Mouse (Mus musculus): ENCODE measurements around the gene Ptdss2.

Ptdss2 gene

GRCm38 (mm10) chr7:141122245-141122644 is at the start of gene Ptdss2:
TSS of gene Ptdss2 (plus strand) at chr7:141122382.
- no peak for DNase-seq

DNA sequence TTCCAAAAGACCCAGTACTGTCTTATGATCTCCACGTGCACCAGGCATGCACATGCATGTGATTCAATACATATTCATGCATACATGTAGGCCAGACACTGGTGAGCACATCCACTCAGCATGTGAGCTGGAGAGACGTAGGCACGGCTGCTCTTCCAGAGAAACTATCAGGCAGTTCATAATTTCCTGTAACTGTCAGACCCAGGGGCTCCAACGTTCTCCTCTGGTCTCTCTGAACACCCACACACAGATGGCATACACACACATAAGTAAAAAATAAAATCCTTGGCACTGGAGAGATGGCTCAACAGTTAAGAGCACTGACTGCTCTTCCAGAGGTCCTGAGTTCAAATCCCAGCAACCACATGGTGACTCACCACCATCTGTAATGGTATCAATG is 48.4 kb upstream of the Ptdss2 start:
- peak; percentile 30 for DNase-seq

- DNase-seq, result no peak
Observed at GRCm38 (mm10) chr7:141077841-141078240, 44.3 kb upstream of the Ptdss2 start, which contains the start of gene Pkp3. TSS of gene Pkp3 (plus strand) at chr7:141078218.

GRCm38 (mm10) chr7:141078876-141079275 is 43.3 kb upstream of the Ptdss2 start:
- DNase-seq, result no peak

DNA sequence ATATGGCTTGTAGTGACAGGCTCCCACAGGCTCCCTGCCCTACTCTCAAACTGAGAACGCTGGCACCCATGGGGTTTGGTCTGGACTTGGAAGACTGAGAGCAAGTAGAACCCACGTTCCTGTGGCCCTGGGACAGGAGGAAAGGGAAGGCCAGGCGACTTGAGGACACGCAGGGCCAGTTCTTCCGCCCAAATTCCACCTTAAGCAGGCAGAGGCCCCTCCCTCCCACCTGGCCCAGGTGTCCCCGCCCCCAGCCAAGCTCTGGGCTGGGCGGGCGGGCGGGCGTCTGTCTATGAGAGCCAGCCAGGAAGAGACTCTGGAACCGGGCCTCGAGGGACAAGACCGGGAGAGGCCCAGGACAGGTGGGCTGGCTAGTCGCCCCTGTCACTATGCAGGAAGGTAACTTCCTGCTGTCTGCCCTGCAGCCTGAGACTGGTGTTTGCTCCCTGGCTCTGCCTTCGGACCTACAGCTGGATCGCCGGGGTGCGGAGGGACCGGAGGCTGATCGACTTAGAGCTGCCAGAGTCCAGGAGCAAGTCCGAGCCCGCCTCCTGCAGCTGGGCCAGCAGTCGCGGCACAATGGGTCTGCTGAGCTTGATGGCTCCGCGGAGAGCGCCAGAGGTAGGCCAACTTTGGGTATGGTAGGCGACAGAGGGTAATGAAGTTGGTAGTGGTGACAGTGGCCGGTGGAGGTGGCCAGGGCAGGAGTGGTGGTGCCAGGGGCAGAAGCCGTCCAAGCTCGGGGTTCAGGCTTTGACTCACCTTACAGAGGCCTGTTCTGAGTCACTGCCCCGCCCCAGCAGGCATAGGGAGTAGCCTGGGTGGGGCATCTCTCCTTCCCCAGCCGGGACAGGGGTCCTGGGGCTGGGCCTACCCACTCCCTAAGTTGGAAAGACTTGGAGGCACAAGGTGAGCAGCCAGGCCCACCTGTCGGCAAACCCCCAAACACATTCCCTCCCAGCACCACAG is 42.4 kb upstream of the Ptdss2 start:
- DNase-seq, result no peak

GRCm38 (mm10) chr7:141087894-141088293 is 34.3 kb upstream of the Ptdss2 start:
- no peak for DNase-seq

- no peak for DNase-seq
Observed at GRCm38 (mm10) chr7:141088473-141088872, 33.7 kb upstream of the Ptdss2 start.

DNA sequence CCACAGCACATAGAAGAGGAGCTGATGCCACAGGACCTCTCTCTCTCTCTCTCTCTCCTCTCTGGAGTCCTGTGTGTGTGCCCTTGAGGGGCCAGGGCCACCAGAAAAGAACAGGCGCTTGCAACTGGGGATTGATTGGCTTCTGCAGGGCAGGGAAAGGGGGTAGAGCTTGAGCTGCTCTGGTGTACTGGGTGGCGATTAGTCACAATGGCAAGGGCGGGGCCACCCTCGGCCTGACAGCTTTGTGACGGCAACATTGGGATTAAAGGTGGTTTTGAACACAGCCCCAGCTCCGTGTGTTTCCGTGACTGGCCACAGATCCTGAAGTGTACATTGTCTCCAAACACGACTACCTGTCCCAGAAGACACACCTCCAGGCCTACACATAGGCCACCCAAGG is 32.0 kb upstream of the Ptdss2 start:
- no peak for DNase-seq

- DNase-seq, result peak; percentile 51
Observed at GRCm38 (mm10) chr7:141092051-141092735, 30.0 kb upstream of the Ptdss2 start.

- DNase-seq, result no peak
Observed at GRCm38 (mm10) chr7:141093950-141094349, 28.2 kb upstream of the Ptdss2 start.

- DNase-seq, result no peak
Observed at GRCm38 (mm10) chr7:141094487-141095205, 27.5 kb upstream of the Ptdss2 start.

DNA sequence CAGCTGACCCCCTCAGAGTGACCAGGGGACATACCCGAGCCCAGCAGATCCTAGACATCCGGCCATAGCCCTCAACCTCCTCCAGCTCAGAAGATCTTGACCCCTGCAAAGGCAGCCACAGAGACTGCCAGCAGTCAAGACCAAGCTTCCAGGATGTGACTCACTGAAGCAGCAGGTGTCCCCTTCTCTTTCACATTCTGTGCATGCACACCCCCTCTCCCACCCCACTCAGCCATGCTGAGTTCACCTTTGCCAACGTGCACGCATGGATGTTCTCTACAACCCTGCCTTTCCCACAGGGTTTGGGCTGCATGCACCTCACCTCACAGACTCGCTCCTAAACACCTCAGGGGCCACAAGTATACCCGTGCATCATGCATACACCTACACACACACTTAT is 26.2 kb upstream of the Ptdss2 start:
- no peak for DNase-seq

DNA sequence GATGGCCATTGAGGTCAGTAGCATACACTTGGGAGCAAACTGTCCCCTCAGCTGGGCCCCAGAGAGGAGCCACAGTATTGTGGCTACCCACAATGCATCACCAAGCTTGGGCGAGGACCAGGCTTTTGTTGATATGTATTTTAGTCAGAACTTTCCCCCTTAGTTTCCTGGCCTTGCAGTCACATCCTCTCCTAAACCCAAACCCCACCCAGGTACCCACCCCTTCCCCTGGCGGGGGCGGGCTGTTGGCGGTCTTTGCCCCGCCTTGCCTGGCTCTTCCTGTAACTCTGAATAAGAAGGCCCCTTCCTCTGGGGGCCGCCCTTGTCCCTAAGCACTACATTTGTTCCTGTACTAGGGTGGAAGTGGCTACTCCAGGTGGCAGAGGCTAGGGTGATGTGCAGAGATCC is 25.5 kb upstream of the Ptdss2 start:
- no peak for DNase-seq

DNA sequence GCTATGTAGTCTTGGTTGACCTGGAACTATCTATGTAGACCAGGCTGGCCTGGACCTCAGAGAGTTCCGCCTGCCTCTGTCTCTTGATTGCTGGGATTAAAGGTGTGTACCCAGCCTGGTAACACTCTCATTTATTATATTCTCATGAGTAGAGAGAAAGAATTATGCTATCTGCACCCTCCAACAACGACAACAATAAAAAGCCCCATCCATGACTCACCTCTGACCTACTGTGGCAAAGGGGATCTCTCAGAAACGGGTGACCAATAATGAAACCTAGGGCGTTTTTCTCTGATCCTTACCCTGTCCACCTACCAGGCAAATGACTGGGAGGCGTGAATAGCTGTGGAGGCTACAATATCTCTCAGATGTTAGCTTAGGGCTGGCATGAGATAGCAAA is 25.0 kb upstream of the Ptdss2 start:
- DNase-seq, result no peak

GRCm38 (mm10) chr7:141099911-141100691 is 22.1 kb upstream of the Ptdss2 start, which contains the start of gene Sigirr:
TSS of gene Sigirr (minus strand) at chr7:141100572.
- DNase-seq, result peak; percentile 43

GRCm38 (mm10) chr7:141103161-141103560 is 19.0 kb upstream of the Ptdss2 start:
- DNase-seq, result no peak

DNA sequence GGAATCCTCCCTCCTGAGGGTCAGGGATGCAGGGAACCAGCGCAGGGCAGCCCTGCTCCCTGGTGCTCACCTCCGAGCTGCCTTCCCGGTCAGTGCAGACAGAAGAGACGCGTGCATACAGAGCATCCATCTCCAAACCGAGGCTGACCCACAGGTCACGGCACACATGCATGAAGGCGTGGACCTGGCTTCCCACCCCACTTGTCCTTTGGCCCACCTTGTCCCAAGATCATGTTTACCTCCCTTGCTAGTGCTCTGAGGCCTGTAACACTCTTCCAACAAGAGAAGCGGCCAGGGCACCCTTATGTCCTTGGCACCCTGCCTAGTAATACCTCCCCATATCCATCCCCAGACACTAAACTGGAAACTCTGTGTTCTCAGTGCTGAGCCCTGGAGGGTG is 6.3 kb upstream of the Ptdss2 start:
- DNase-seq, result no peak

DNA sequence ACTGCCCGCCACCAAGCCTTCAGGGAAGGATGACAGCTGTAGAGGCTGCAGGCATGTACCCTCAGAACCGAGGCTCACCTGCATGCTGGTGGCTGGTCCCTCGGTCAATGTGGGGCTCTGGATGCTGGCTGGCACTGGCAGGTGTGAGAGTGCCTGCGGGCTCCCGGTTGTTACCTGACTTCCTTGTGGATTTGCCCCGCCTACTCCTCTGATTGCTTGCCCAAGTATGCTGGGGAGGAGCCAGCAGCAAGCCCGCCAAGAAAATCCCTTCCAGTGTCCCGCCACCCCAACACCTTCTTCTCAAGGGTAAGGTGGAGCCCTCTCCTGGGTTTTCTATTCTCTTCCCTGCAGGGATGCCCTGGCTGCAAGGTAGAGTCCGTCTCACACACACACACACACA is 4.5 kb upstream of the Ptdss2 start, which contains the start of gene Ano9:
Gene Ano9 (minus strand): TSS at position 171 of the 400 bp plus-strand sequence.
- DNase-seq, result no peak

- DNase-seq, result no peak
Observed at GRCm38 (mm10) chr7:141119487-141119886, 2.7 kb upstream of the Ptdss2 start.

- no peak for DNase-seq
Observed at GRCm38 (mm10) chr7:141120605-141121004, 1.6 kb upstream of the Ptdss2 start.

DNA sequence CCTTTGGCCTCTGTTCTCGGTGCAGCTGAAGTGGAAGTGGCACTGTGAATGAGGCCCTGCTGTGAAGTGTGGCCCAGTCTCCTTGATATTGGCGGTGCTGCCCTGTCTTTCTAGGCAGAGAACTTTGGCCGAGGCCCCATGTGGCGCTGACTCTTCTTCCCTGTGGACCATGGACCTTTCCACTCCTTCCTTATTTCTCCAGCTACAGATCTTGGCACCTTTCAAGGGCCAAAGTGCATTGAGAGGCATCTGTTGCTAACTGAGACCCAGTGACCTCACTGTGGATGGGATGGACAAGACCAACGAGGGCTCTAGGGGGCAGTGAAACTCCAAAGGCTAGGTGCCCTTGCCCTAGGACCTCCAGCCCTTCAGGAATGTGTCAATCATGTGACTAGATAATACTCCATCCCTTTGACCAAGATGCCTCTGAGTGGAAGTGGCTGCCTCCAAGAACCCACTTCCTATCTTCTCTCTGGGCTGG is 1.1 kb upstream of the Ptdss2 start:
- no peak for DNase-seq

All from right cerebral cortex, adult 18-20 months (tissue).